Mouse (Mus musculus): ENCODE results near the gene Psma3. TPM values are rescaled to one million over a fixed set of nuclear protein-coding genes. Genes with fewer than 3 reads are reported as not detected.

Psma3 gene
- polyA plus RNA-seq (2016; fragmentation: Nextera tagmentation; extraction: Ambion mirVana): 468 and 481 TPM in 2 replicates

- peak within 1 kb of the TSS; percentile 96 for H3K27ac ChIP-seq
- peaks cover 30% of the 10 kb centered on the region for H3K4me1 ChIP-seq
- no peaks in the 10 kb centered on the region for H3K9me3 ChIP-seq (replicated peaks)
- H3K4me3 ChIP-seq: peak within 1 kb of the TSS; percentile 94
- peak within 1 kb of the TSS; percentile 83 for H3K4me2 ChIP-seq
- peak within 1 kb of the TSS; percentile 91 for H3K9ac ChIP-seq
- H3K27me3 ChIP-seq (replicated peaks): no peaks in the 10 kb centered on the region
- 0% methylated on average over 71 of the region's 71 CpGs for WGBS (ENCODE audit: insufficient replicate concordance)
- peak; percentile 99 for ATAC-seq
- peaks cover 17% of the 10 kb centered on the region for H3K36me3 ChIP-seq
These were observed at the start of gene Psma3 for GRCm38 (mm10) chr12:70974441-70975266. Psma3 (plus strand) TSS chr12:70974621.

- 69% methylated on average over 4 of the region's 4 CpGs for WGBS (ENCODE audit: insufficient replicate concordance)
- no peaks in the 10 kb centered on the region for H3K36me3 ChIP-seq
- no peaks in the 10 kb centered on the region for H3K9me3 ChIP-seq (replicated peaks)
- no peak overlapping the region for H3K4me3 ChIP-seq
- H3K27me3 ChIP-seq (replicated peaks): no peaks in the 10 kb centered on the region
- no peak overlapping the region for H3K9ac ChIP-seq
- H3K4me2 ChIP-seq: no peak overlapping the region
- no peak overlapping the region for H3K27ac ChIP-seq
- ATAC-seq: no peak
- H3K4me1 ChIP-seq: no peaks in the 10 kb centered on the region
These were observed 44.6 kb upstream of the Psma3 start for GRCm38 (mm10) chr12:70929781-70930180.

- WGBS (ENCODE audit: insufficient replicate concordance): 26% methylated on average over 10 of the region's 12 CpGs
- peak; percentile 11 for ATAC-seq
- peak overlapping the region; percentile 94 for H3K9ac ChIP-seq
These were observed 37.3 kb upstream of the Psma3 start for GRCm38 (mm10) chr12:70937150-70937549.

GRCm38 (mm10) chr12:70937571-70938384, 36.6 kb upstream of the Psma3 start, which contains the start of gene Actr10:
Actr10 (plus strand) TSS chr12:70937857.
- 0 out of 2 replicates have a peak, but pooled peaks cover 3% of the 10 kb centered on the region for H3K9me3 ChIP-seq (replicated peaks)
- WGBS (ENCODE audit: insufficient replicate concordance): 3% methylated on average over 59 of the region's 59 CpGs
- peaks cover 14% of the 10 kb centered on the region for H3K4me1 ChIP-seq
- peak within 1 kb of the TSS; percentile 95 for H3K4me3 ChIP-seq
- H3K27ac ChIP-seq: peak within 1 kb of the TSS; percentile 87
- peak; percentile 94 for ATAC-seq
- H3K9ac ChIP-seq: peak within 1 kb of the TSS; percentile 94
- peaks cover 21% of the 10 kb centered on the region for H3K36me3 ChIP-seq
- H3K27me3 ChIP-seq (replicated peaks): no peaks in the 10 kb centered on the region
- H3K4me2 ChIP-seq: peak within 1 kb of the TSS; percentile 76

More at GRCm38 (mm10) chr12:70937150-70937549, 37.3 kb upstream of the Psma3 start:
- peak overlapping the region; percentile 87 for H3K27ac ChIP-seq
- peak overlapping the region; percentile 95 for H3K4me3 ChIP-seq
- peaks cover 15% of the 10 kb centered on the region for H3K36me3 ChIP-seq
- peaks cover 14% of the 10 kb centered on the region for H3K4me1 ChIP-seq
- H3K27me3 ChIP-seq (replicated peaks): no peaks in the 10 kb centered on the region
- H3K4me2 ChIP-seq: peak overlapping the region; percentile 76
- 0 out of 2 replicates have a peak, but pooled peaks cover 3% of the 10 kb centered on the region for H3K9me3 ChIP-seq (replicated peaks)

DNA sequence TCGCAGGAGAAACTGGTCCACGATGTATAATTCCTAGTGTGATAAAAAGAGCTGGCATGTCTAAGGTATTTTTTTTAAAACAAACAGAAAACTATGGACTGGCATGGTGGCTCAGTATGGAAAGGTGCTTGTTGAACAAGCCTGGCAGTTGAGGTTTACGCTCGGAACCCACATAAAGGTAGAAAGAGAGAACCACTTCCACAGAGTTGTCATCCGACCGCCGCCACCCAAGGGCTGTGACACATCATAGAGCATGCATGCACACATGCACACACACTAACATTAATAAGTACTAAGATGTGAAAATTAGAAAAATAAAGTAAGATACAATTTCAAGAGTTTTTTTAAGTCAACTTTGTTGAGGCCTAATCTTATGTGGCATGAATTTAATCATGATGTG, 33.6 kb upstream of the Psma3 start:
- H3K4me3 ChIP-seq: no peak overlapping the region
- peaks cover 14% of the 10 kb centered on the region for H3K4me1 ChIP-seq
- peaks cover 41% of the 10 kb centered on the region for H3K36me3 ChIP-seq
- no peak overlapping the region for H3K9ac ChIP-seq
- H3K4me2 ChIP-seq: no peak overlapping the region
- no peak overlapping the region for H3K27ac ChIP-seq
- WGBS (ENCODE audit: insufficient replicate concordance): 92% methylated on average over 7 of the region's 7 CpGs
- H3K27me3 ChIP-seq (replicated peaks): no peaks in the 10 kb centered on the region
- ATAC-seq: no peak
- 0 out of 2 replicates have a peak, but pooled peaks cover 3% of the 10 kb centered on the region for H3K9me3 ChIP-seq (replicated peaks)

DNA sequence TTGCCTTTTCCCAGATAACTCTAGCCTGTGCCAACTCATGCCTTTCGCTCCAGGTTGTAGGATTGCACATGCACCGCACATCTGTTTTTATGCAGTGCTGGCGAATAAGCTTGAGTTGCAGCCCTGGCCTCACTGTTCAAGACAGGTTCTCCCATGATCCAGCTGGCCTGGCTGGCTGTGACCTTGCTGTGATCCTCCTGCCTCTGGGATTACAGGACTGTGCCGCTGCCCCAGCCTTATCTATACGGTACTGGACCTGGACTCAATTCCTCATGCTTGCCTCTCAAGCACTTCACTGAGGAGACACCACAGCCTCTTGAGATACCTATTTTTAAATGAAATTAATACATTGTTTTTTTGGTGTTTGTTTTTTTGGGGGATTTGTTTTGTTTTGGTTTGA, 30.2 kb upstream of the Psma3 start:
- WGBS (ENCODE audit: insufficient replicate concordance): 90% methylated on average over 5 of the region's 5 CpGs
- Histone ChIP-seq H3K9me3 (replicated peaks) (no peaks in the 10 kb centered on the region), H3K4me1 (peaks cover 5% of the 10 kb centered on the region), H3K27ac (no peak overlapping the region), H3K36me3 (peaks cover 66% of the 10 kb centered on the region), H3K4me2 (no peak overlapping the region), H3K9ac (no peak overlapping the region), H3K4me3 (no peak overlapping the region), H3K27me3 (replicated peaks) (no peaks in the 10 kb centered on the region)
- ATAC-seq: no peak

DNA sequence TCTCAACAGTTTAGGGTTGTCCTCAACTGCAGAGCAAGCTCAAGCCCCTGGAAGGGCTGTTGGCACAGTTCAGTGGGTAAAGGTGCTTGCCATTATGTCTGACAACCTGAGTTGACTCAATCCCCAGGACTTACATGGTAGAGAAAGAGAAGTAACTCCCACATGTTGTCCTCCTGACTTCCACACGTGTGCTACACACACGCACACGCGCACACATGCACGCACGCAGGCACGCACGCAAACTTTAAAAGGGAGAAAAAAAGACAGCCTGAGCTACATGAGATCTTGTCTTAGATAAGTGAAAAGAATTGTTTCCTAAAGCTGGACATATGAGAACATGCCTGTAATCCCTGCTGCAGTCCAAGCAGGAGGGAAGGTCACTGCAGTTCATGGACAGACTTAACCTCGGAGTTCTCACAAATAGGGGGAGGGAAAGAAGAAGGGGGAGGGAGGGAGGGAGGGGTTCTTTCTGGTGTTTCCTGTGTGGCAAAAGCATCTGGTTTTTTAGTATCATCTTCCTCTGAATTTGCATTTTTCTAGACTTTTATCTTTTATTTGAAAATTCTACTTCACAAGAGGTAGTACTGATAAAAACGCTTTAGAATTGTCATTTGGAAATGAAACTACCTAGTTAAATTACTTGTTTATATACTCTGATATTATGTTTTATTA, 27.7 kb upstream of the Psma3 start:
- peaks cover 66% of the 10 kb centered on the region for H3K36me3 ChIP-seq
- no peak overlapping the region for H3K4me2 ChIP-seq
- H3K9me3 ChIP-seq (replicated peaks): no peaks in the 10 kb centered on the region
- H3K4me1 ChIP-seq: no peaks in the 10 kb centered on the region
- no peak overlapping the region for H3K4me3 ChIP-seq
- 93% methylated on average over 10 of the region's 10 CpGs for WGBS (ENCODE audit: insufficient replicate concordance)
- no peak overlapping the region for H3K27ac ChIP-seq
- H3K9ac ChIP-seq: no peak overlapping the region
- no peak for ATAC-seq
- H3K27me3 ChIP-seq (replicated peaks): no peaks in the 10 kb centered on the region

GRCm38 (mm10) chr12:70958640-70959039, 15.8 kb upstream of the Psma3 start:
- no peak for ATAC-seq
- Histone ChIP-seq H3K4me3 (no peak overlapping the region), H3K4me1 (no peaks in the 10 kb centered on the region), H3K27me3 (replicated peaks) (no peaks in the 10 kb centered on the region), H3K9me3 (replicated peaks) (no peaks in the 10 kb centered on the region), H3K27ac (no peak overlapping the region), H3K36me3 (peaks cover 82% of the 10 kb centered on the region), H3K4me2 (no peak overlapping the region), H3K9ac (no peak overlapping the region)
- WGBS (ENCODE audit: insufficient replicate concordance): 86% methylated on average over 4 of the region's 4 CpGs

GRCm38 (mm10) chr12:70967581-70967980, 6.8 kb upstream of the Psma3 start:
- peak overlapping the region; percentile 66 for H3K4me2 ChIP-seq
- 56% methylated on average over 8 of the region's 8 CpGs for whole genome bisulfite sequencing (ENCODE audit: insufficient replicate concordance)
- peak overlapping the region; percentile 78; the same call in 1 of the 2 replicates for H3K9ac ChIP-seq
- peaks cover 14% of the 10 kb centered on the region for H3K36me3 ChIP-seq
- H3K4me1 ChIP-seq: peaks cover 9% of the 10 kb centered on the region
- H3K4me3 ChIP-seq: peak overlapping the region; percentile 74
- no peaks in the 10 kb centered on the region for H3K9me3 ChIP-seq (replicated peaks)
- peak overlapping the region; percentile 94 for H3K27ac ChIP-seq
- H3K27me3 ChIP-seq (replicated peaks): no peaks in the 10 kb centered on the region
- ATAC-seq: no peak

- Histone ChIP-seq H3K27ac (peak overlapping the region; percentile 94), H3K4me3 (peak overlapping the region; percentile 74), H3K9ac (peak overlapping the region; percentile 78), H3K9me3 (replicated peaks) (no peaks in the 10 kb centered on the region), H3K27me3 (replicated peaks) (no peaks in the 10 kb centered on the region), H3K4me2 (peak overlapping the region; percentile 66), H3K36me3 (peaks cover 10% of the 10 kb centered on the region), H3K4me1 (peaks cover 9% of the 10 kb centered on the region)
- whole genome bisulfite sequencing (ENCODE audit: insufficient replicate concordance): under 1% methylated on average over 35 of the region's 35 CpGs
- ATAC-seq: peak; percentile 93
These were observed 6.2 kb upstream of the Psma3 start for GRCm38 (mm10) chr12:70968141-70968790.

GRCm38 (mm10) chr12:70968791-70969307, 5.6 kb upstream of the Psma3 start:
- H3K27ac ChIP-seq: peak overlapping the region; percentile 94
- 0 out of 2 replicates have a peak, but pooled peaks cover 6% of the 10 kb centered on the region for H3K36me3 ChIP-seq
- H3K9ac ChIP-seq: peak overlapping the region; percentile 78
- peak overlapping the region; percentile 66 for H3K4me2 ChIP-seq
- peak; percentile 56; the same call in 1 of the 2 replicates for ATAC-seq
- under 1% methylated on average over 15 of the region's 15 CpGs for WGBS (ENCODE audit: insufficient replicate concordance)
- H3K9me3 ChIP-seq (replicated peaks): no peaks in the 10 kb centered on the region
- H3K4me1 ChIP-seq: peaks cover 14% of the 10 kb centered on the region
- no peaks in the 10 kb centered on the region for H3K27me3 ChIP-seq (replicated peaks)
- H3K4me3 ChIP-seq: peak overlapping the region; percentile 74
